Mouse (Mus musculus) kidney, adult 11 months (tissue): ENCODE data around the gene Cdc37.

ENCODE experiments used
- DNase-seq: peaks from one replicate; pipeline ENCODE4 v3.0.0; 2022

Cdc37 gene

GRCm38 (mm10) chr9:21093423-21093822, 56.4 kb downstream of the Cdc37 start:
- no peak for DNase-seq

GRCm38 (mm10) chr9:21091707-21092320, 58.0 kb downstream of the Cdc37 start, which contains the start of the genes Gm38431 and Raver1:
TSS of gene Gm38431 (minus strand) at chr9:21091997.
TSS of gene Raver1 (minus strand) at chr9:21092008.
- peak; percentile 99 for DNase-seq

DNA sequence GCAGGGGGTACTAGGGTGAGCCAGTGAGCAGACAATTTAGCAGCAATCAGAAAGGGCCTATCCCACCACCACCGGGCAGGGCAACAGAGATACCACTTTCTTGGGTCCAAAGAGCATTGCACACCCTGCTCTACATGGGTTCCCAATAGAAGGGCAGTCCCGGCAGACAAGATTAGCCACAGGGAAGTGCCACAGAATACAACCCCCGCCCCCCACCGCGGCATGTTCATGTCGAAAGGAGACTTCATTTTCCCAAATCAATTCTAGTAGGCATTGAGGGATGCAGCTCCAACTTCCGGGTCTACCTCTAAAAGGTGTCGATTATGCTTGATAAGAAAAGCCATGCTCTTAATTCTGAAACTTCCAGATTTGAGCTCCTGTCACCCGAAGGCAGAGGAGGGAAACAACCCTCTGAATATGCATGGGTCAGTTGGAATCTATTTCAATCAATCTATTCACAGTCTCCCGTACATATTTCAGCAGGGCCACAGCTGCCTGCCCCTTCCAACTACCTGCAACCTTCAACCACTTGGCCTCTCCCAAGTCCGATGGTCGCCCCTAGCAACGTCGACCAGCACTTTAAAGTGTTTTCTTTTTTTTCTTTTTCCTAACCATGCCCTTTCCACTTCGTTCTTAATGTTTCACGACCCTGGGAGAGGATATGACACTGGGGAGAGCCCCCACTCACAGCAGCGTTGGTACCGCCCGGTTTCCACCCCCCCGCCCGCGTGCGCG, 58.6 kb downstream of the Cdc37 start:
- peak; percentile 32 for DNase-seq

DNA sequence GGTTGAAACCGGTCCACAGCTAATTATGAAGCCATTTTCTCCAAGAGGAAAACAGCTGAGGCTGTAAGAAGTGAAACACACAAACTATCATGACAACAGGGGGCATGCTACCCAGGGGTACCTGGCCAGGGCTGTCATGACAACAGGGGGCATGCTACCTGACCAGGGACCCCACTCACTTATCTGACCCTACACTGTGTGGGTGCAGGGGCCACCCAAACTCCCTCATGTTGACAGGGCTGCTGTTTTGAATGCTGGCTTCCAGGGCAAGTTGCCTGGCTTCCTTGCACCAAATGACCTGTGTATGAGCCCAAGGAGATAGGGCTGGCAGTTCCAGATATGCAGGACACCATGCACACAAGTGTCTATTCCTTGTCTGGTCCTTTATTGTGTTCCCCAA, 59.2 kb downstream of the Cdc37 start:
- DNase-seq, result no peak

DNA sequence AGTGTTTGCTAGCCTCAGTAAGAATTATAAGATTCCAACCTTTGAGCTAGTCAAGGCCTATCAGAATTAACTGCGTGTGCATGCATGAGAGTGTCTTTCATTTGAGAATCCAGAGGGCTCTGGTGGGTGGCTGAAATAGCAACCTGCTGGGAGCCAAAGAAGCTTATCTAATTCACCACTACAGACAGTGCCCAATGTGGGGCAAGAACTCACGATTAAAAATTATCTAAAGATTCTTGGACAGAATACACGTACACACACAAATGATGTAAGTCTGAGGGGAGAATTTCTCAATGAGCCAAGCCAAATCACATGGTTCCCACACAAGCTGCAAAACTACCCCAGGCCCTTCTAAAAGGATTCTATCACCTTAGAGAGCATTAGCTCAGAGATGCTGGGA, 66.5 kb downstream of the Cdc37 start:
- no peak for DNase-seq
